Mouse (Mus musculus) MN1 (cell line): ENCODE measurements at regions not wholly inside any gene's neighbourhood (a gene's known extent, or its start where the extent isn't known, plus 50 kb on each side); places are given as distances from the start of the nearest gene placed in this dataset.

Experiments used
- DNase-seq: peaks from one replicate; pipeline ENCODE4 v3.0.0-alpha.2; 2016; ENCODE audit warnings: low spot score

DNA sequence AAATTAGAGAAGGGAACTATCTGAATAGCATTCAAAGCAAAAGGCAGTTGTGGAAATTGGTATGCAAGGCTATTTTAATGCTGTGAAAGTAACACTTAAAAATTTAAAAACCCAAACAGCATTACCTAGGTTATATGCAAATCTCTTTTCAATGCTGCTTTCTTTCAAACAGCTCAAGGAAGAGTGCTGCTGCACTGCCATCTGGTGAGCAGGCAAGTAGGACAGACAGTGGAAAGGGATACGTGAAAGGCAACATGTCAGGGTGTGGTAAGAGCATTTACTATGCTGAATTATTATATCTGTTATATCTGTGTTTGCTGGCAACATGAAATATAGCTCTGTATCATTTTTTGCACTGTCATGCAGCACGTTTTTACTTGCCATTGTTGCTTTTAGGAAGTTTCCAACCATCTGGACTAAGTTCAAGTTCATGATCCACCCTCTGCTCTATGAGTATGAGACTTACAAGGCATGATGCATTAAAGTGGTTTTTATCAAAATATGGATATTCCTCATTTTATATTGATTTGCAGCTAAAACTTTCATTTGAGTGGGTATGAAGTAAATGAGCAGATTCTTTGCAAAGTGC is 1223.0 kb downstream of the Dnajb9 start:
- peak; percentile 62 for DNase-seq

DNA sequence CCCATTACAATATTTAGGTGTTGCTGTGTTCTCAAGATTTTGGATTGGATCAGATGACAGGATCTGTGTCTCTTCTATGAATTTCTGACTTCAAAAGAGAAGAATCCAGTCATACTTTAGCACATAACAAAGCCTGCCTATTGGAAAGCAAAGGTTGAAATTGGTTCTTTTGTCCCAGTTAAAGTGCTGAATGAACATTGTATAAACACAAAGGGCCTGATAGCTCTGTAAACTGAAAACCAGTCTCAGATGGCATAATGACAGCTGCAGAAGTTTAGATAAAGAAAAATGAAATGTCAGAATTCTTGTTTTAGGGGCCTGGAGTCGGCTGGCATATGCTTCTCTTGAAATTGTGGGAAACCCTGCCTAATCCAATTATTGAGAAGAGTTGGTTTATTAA is 1223.6 kb downstream of the Dnajb9 start:
- DNase-seq = peak; percentile 9

DNA sequence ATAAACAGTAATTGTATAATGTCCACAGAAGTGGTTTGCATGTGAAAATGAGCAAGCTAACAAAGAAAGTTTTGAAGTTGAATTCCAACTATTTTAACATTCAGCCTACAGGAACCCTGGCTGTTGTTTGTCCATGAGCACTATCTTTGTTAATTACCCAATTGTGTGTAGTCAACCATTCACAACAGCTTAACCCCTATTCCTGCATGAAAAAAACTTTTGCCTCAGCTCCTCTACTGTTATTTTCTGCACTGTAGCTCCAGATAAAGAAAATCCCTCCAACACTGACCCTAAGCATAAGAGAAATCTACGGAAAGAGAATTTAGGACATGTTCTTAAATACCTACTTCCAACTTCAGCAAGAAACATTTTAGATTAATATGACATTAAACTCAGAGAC is 1224.0 kb downstream of the Dnajb9 start:
- DNase-seq = no peak

DNA sequence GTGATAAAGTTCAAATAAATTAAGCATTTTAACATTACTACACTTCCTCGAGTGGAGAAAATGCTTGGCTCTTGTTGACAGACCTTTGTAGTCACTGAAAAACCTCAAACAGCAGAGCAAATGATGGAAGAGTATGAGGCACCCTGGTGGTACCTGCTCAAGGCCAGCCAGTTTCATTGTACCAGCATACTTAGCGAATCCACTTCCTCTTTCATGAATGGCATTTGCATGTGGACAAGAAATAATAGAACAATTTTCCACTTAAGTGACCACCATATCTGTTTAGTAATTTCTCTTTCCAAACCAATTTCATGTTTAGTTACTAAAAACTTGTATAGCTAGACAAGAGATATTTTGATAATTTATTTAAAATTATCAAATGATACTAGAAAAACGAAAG is 1231.3 kb downstream of the Dnajb9 start:
- DNase-seq = no peak

DNA sequence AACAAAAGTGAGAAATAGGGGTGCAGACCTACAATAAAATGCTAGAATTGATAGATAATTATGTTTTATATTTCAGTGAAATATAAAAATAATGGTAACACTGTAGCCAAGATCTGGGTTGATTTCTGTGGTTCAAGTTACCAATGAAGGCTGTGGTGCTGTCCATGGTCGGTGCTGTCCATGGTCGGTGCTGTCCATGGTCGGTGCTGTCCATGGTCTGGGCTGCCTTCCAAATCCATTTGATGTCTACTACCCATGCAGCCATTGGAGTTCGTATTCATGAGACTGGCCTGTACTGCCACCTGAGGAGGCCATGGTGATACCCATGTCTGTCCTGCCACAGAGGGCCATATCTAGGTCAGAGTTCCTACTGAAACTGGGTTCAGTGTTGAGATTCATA is 1237.4 kb downstream of the Dnajb9 start:
- no peak for DNase-seq

DNA sequence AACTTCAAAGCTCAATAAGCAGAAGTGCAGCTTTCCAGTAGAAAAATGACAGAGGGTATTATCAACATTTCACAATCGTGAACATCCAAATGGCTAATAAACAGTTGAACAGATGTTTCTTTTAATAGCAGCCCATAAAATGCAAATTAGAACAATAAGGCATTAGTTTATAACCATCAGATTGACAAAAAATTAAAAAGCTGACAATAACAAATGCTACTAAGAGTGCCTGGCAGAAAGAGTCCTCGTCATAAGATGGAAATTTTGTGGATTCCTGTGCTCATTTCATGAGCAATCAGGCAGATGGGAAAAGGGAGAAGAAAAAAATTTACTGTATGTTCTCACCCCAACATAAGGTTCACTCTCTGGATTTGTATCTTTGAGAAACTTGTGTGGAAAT is 1248.6 kb downstream of the Dnajb9 start:
- no peak for DNase-seq

DNA sequence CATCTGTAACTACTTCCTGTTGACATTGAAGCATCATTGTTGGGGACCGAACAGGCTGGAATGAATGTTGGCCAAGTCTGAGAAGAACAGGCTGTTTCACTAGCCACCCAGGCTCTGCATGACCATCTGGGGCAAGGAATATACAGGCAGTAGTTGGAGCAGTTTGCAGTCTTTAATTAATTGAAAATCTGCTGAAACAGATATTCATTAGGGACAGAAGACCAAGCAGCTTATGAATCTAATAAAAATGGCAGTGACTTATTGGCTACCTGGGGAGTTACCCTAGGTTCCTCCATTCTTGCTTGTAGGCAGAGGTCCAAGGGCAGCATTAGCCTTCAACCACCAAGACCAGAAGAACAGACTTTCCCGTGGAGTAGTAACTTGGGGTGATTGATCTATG is 1262.2 kb downstream of the Dnajb9 start:
- no peak for DNase-seq

DNA sequence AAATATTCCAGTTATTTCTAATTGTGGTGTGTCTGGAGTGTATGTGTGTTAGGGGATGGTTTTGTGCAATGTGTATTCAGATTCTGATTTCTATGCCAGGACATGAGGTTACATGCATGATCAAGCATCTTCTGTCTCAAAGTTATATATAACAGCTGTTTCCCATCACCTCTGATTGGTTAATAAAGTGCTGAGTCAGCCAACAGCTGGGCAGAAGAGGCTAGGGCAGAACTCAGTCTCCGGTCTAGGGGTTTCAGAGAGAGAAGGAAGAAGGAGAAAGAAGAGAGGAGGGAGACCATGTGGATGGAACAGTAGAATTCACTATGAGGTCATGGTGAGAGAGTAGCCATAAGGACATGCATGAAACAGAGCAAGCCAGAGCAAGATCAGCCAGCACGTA is 1295.8 kb downstream of the Dnajb9 start:
- DNase-seq = no peak
